Comparison of ENCODE assay signal across 21 mouse cellular contexts in genomic region chr5:73573789-73574188, GRCm38 (mm10). TPM values are rescaled to one million over a fixed set of nuclear protein-coding genes. Genes with fewer than 3 reads are reported as not detected.
DNase-seq lines count a peak whose midpoint lies in the region; ATAC-seq lines count a peak whose summit lies in the region.
"Had no signal": no experiment of that assay in that cellular context is flagged by ENCODE, and none has a peak within 500 bp of the region (broad histone marks: within the 10 kb centered on the region; RNA-seq: fewer than 3 reads in every experiment).

No protein-coding gene starts in this region.

- H3K27me3 ChIP-seq in heart, embryonic 12.5 days (replicated peaks) = no peaks in the 10 kb centered on the region
- no peaks in the 10 kb centered on the region for H3K27me3 ChIP-seq in midbrain, embryonic 11.5 days (ENCODE audit: control insufficient read depth, insufficient read depth, low read length)
- no peaks in the 10 kb centered on the region for H3K27me3 ChIP-seq in midbrain, embryonic 10.5 days (ENCODE audit: low read depth, poor library complexity, severe bottlenecking)
- H3K27me3 ChIP-seq: embryonic facial prominence, embryonic 13.5 days; heart, embryonic 15.5 days; hindbrain, embryonic 13.5 days; intestine, embryonic 15.5 days; limb, embryonic 13.5 days; midbrain, embryonic 15.5 days had no signal

- WGBS in heart, embryonic 12.5 days = 70% methylated on average over 7 of the region's 7 CpGs
- 86% methylated on average over 7 of the region's 7 CpGs for WGBS in midbrain, embryonic 11.5 days
- 88% methylated on average over 7 of the region's 7 CpGs for WGBS in midbrain, embryonic 10.5 days

- H3K27ac ChIP-seq in heart, embryonic 12.5 days (ENCODE audit: poor library complexity, severe bottlenecking) = no peak overlapping the region
- no peak overlapping the region for H3K27ac ChIP-seq in midbrain, embryonic 11.5 days (ENCODE audit: low read depth, low read length)
- no peak overlapping the region for H3K27ac ChIP-seq in midbrain, embryonic 10.5 days (replicated peaks)
- H3K27ac ChIP-seq: embryonic facial prominence, embryonic 13.5 days; heart, embryonic 15.5 days; hindbrain, embryonic 13.5 days; intestine, embryonic 15.5 days; limb, embryonic 13.5 days; liver, embryonic 14.5 days; midbrain, embryonic 15.5 days had no signal

- H3K4me2 ChIP-seq in heart, embryonic 12.5 days = no peak overlapping the region
- no peak overlapping the region for H3K4me2 ChIP-seq in midbrain, embryonic 11.5 days
- H3K4me2 ChIP-seq: embryonic facial prominence, embryonic 13.5 days; heart, embryonic 15.5 days; hindbrain, embryonic 13.5 days; intestine, embryonic 15.5 days; limb, embryonic 13.5 days; midbrain, embryonic 15.5 days had no signal

- 0 out of 2 replicates have a peak, but pooled peaks cover 3% of the 10 kb centered on the region for H3K4me1 ChIP-seq in heart, embryonic 12.5 days (replicated peaks)
- no peaks in the 10 kb centered on the region; the same call in 1 of the 2 replicates for H3K4me1 ChIP-seq in midbrain, embryonic 11.5 days (ENCODE audit: control insufficient read depth, insufficient read depth, low read length)
- H3K4me1 ChIP-seq in midbrain, embryonic 10.5 days = peaks cover 18% of the 10 kb centered on the region
- H3K4me1 ChIP-seq: heart, embryonic 15.5 days; intestine, embryonic 15.5 days had no signal

- no peak overlapping the region for H3K4me3 ChIP-seq in heart, embryonic 12.5 days
- no peak overlapping the region for H3K4me3 ChIP-seq in midbrain, embryonic 11.5 days (ENCODE audit: low read depth, low read length)
- H3K4me3 ChIP-seq in midbrain, embryonic 10.5 days = no peak overlapping the region
- H3K4me3 ChIP-seq: embryonic facial prominence, embryonic 13.5 days; heart, embryonic 15.5 days; hindbrain, embryonic 13.5 days; intestine, embryonic 15.5 days; limb, embryonic 13.5 days; midbrain, embryonic 15.5 days had no signal

- H3K9ac ChIP-seq in heart, embryonic 12.5 days = no peak overlapping the region
- H3K9ac ChIP-seq in midbrain, embryonic 11.5 days (ENCODE audit: low read length) = no peak overlapping the region
- H3K9ac ChIP-seq: embryonic facial prominence, embryonic 13.5 days; forebrain, postnatal 0 days; heart, embryonic 15.5 days; hindbrain, embryonic 13.5 days; intestine, embryonic 15.5 days; limb, embryonic 13.5 days; liver, embryonic 14.5 days; midbrain, embryonic 15.5 days had no signal

- H3K36me3 ChIP-seq in heart, embryonic 12.5 days = no peaks in the 10 kb centered on the region
- H3K36me3 ChIP-seq in midbrain, embryonic 11.5 days (ENCODE audit: control insufficient read depth, insufficient read depth, low read length) = no peaks in the 10 kb centered on the region
- H3K36me3 ChIP-seq in midbrain, embryonic 10.5 days = no peaks in the 10 kb centered on the region
- H3K36me3 ChIP-seq: embryonic facial prominence, embryonic 13.5 days; heart, embryonic 15.5 days; hindbrain, embryonic 13.5 days; intestine, embryonic 15.5 days; limb, embryonic 13.5 days; midbrain, embryonic 15.5 days had no signal

- H3K9me3 ChIP-seq in heart, embryonic 12.5 days (replicated peaks) = no peaks in the 10 kb centered on the region
- no peaks in the 10 kb centered on the region for H3K9me3 ChIP-seq in midbrain, embryonic 11.5 days (ENCODE audit: control insufficient read depth, low read length)
- no peaks in the 10 kb centered on the region for H3K9me3 ChIP-seq in midbrain, embryonic 10.5 days (replicated peaks)
- H3K9me3 ChIP-seq: embryonic facial prominence, embryonic 13.5 days; heart, embryonic 15.5 days; hindbrain, embryonic 13.5 days; intestine, embryonic 15.5 days; limb, embryonic 13.5 days; midbrain, embryonic 15.5 days had no signal

- no peak for ATAC-seq in heart, embryonic 12.5 days (ENCODE audit: insufficient number of reproducible peaks, low FRiP score)
- ATAC-seq in midbrain, embryonic 11.5 days (ENCODE audit: low FRiP score) = no peak
- ATAC-seq: forebrain, postnatal 0 days; intestine, embryonic 15.5 days; midbrain, embryonic 15.5 days had no signal

- peak; percentile 11 for DNase-seq in heart, adult 8-10 months (ENCODE audit: low spot score)
- peak; percentile 12 for DNase-seq in midbrain, embryonic 11.5 days (ENCODE audit: low spot score, missing footprints)
- DNase-seq in midbrain, embryonic 10.5 days (ENCODE audit: low spot score) = no peak
- DNase-seq in gastrocnemius, postnatal 14 days = peak; percentile 43
- DNase-seq in skeletal muscle tissue, adult 2 months (ENCODE audit: low read depth, low spot score) = peak; percentile 92
- DNase-seq in right cerebral cortex, postnatal 36 days (ENCODE audit: low spot score in 2 of 2) = no peak
- DNase-seq: cerebellum, adult 8-10 months; forebrain, postnatal 0 days; kidney, postnatal 14 days had no signal

- intact Hi-C loops in gastrocnemius, postnatal 14 days (cut with DNase I; ENCODE audit: low total_unique reads) = no loop called here

RNA-seq across cellular contexts. Expression of gene Lrrc66, which starts 58.5 kb away (rescaled TPM):
- under 1 TPM in 1 of 4 experiments, not detected in 3; 0.12 TPM for total RNA-seq in heart, adult 8-10 months (2022)
- not detected in 2 replicates for polyA plus RNA-seq in heart, embryonic 12.5 days (2016; fragmentation: Nextera tagmentation; extraction: Ambion mirVana)
- polyA plus RNA-seq in midbrain, embryonic 11.5 days (2014; fragmentation: Nextera tagmentation; extraction: Ambion mirVana) = 0.04 TPM in 1 of 2 replicates, not detected in the other
- polyA plus RNA-seq in midbrain, embryonic 10.5 days (2016; fragmentation: Nextera tagmentation; extraction: Ambion mirVana) = 0.06 and 0.07 TPM in 2 replicates
- total RNA-seq in gastrocnemius, postnatal 14 days (2021) = not detected
- total RNA-seq: ES-E14; left cerebral cortex, postnatal 10 days had no signal
- polyA plus RNA-seq: embryonic facial prominence, embryonic 13.5 days; forebrain, postnatal 0 days; gonadal fat pad, adult 2 months; hindbrain, embryonic 13.5 days; limb, embryonic 13.5 days; midbrain, embryonic 15.5 days; spleen, adult 2 months had no signal

Comparison
In these comparisons a context has a peak if more than half of its experiments do, and no peak if none do; other contexts are left out.
1. DNase-seq: peak in heart, adult 8-10 months (single experiment), midbrain, embryonic 11.5 days (single experiment), gastrocnemius, postnatal 14 days (single experiment) and skeletal muscle tissue, adult 2 months (single experiment); none in midbrain, embryonic 10.5 days (single experiment) and right cerebral cortex, postnatal 36 days (0 of 2).